Mouse (Mus musculus): ENCODE measurements around the gene Ppan. TPM values are rescaled to one million over a fixed set of nuclear protein-coding genes. Genes with fewer than 3 reads are reported as not detected.
A peak's percentile ranks its signal among the peaks of the same experiment; 100 is the strongest.

Ppan gene
- total RNA-seq, 1 experiment from 2014 or later, result 137 TPM

DNA sequence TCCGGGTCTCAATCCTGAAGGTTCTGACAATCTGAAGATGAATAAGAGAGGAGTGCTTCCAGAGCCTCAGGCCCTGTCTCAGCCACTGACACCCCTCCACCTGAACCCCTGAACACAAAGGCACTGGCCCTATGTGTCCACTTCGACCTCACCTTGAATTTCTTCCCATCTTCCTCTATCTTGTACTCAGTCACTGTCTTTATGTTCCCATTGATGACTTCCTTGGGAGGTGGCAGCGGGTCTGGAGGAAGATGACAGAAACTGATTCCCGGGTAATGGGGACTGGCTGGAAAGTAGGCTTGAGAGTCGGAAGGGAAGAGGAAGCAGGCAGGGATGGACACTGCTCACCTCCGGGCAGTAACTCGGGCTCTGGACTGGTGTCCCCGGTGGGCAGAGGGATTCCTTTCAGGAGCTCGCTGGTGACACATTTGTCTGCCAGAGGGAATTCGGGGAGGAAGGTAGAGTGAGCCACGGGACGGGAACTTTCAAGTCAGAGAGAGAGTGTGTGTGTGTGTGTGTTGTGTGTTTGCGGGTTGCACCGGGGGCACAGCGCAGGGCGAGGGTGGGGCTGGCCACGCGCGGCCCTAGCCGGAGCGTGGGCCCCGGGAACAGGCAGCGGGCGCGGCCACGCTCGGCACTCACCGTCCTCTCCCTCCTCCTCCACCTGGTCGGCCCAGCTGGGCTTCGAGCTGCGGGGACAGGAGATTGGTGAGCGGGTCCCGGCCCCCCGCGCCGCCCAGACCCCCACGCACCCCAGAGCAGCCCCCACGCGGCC lies 9.9 kb downstream of the Ppan start:
- no peak for ATAC-seq (replicated peaks in 1 of 2; ENCODE audit: insufficient read depth in 1 of 2, low FRiP score in 2 of 2, low TSS enrichment in 1 of 2, low read depth in 1 of 2, poor library complexity in 2 of 2, severe bottlenecking in 2 of 2)

DNA sequence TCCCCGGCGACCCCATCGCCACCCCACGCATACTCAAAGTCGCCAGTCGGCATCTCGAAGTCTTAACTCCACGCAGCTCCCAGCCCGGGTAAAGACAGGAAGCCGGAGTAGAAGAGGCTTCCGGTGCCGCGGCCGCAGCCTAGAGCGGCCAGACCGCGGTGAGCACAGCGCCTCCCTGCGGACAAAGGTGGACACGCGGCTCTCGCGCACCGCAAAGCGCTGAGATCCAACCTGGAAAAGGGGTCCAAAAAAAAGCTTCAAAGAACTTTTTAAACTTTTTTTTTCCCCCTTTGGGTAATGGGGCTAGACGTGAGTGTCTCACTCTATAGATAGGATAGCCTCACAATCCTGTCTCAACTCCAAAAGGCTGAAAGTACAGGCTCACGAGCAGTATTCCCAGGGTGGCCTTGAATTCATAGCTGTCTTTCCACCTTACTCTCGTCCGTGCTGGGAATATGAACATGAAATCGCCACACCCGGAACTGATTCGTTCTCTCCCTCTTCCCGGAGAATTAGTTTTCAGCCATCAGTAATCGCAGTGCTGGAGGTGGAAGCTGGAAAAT lies 10.6 kb downstream of the Ppan start, which contains the start of gene Eif3g:
Gene Eif3g (minus strand): TSS at position 113 of the 563 bp plus-strand sequence.
- peak; percentile 69 to 81 for ATAC-seq (replicated peaks in 1 of 2; ENCODE audit: insufficient read depth in 1 of 2, low FRiP score in 2 of 2, low TSS enrichment in 1 of 2, low read depth in 1 of 2, poor library complexity in 2 of 2, severe bottlenecking in 2 of 2)

DNA sequence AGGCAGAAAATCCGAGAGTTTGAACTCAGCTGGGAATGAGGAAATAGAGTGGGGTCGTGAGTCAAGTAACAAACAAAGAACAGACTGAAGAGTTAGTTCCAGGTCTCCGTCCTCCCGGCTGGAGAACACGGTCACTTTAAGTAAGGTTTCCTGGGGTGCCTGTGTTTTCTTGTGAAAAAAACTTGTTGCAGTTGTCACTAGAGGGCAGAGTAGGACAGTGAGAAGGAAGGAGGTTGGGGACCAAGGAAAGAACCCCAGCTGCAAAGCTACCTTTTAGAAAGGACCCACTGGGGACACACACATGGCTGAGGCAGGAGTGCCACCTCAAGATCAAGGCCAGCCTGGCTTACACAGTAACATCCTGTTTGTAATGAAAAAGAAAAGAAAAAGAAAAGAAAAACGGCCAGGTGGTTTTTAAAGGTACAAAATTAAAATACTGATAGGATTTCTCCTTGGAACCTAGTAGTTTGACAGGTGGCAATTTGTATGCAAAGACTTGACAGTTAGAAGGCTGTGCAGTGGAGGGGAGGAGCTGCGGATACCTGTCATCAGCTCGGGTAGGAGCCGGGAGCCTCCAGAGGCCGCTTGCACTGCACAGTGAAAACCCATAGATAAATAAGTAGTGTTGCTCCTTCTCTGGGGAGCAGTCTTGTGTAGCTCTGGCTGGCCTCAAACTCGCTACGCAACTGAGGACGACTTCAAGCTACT lies 13.6 kb downstream of the Ppan start:
- peak; percentile 47 to 54 for ATAC-seq (replicated peaks in 1 of 2; ENCODE audit: insufficient read depth in 1 of 2, low FRiP score in 2 of 2, low TSS enrichment in 1 of 2, low read depth in 1 of 2, poor library complexity in 2 of 2, severe bottlenecking in 2 of 2)

DNA sequence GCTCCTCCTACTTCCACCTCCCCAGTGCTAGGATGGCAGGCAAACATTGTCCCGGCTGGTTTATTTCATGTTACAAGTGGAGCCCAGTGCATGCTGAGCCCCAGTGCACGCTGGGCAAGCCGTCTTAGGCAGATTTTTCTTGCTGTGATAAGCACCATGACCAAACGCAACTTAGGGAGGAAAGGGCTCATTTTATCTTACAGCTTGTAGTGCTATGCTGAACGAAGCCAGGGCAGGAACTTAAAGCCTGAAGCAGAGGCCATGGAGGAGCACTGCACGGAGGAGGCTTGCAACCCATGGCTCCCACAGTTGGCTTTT lies 14.2 kb downstream of the Ppan start:
- ATAC-seq (replicated peaks in 1 of 2; ENCODE audit: insufficient read depth in 1 of 2, low FRiP score in 2 of 2, low TSS enrichment in 1 of 2, low read depth in 1 of 2, poor library complexity in 2 of 2, severe bottlenecking in 2 of 2), result 0 out of 4 replicates have a peak, but pooled peaks of 1 of the 2 experiments have one; percentile 9

DNA sequence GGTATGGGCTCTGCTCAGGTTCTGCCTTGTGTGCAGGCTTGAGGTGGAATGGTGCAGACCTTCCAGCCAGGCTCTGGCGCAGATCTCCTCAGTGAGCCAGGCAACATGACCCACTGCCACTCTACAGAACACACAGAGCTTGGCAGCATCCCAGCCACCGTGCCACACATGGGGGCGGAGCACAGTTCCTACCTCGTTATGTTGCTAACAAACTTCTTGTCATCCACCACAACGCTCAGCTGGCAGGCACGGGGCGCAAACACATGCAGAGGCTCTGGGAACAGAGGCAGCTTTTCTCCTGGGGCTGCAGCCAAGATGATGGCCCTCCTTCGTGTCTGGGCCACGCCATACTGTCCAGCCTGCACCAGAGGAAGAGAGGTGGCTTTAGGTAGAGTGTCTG lies 22.0 kb downstream of the Ppan start:
- no peak for ATAC-seq (replicated peaks in 1 of 2; ENCODE audit: insufficient read depth in 1 of 2, low FRiP score in 2 of 2, low TSS enrichment in 1 of 2, low read depth in 1 of 2, poor library complexity in 2 of 2, severe bottlenecking in 2 of 2)

GRCm38 (mm10) chr9:20916160-20916559 lies 28.2 kb downstream of the Ppan start:
- peak; percentile 32 to 55; a peak in 1 of 4 replicates for ATAC-seq (replicated peaks in 1 of 2; ENCODE audit: insufficient read depth in 1 of 2, low FRiP score in 2 of 2, low TSS enrichment in 1 of 2, low read depth in 1 of 2, poor library complexity in 2 of 2, severe bottlenecking in 2 of 2)

DNA sequence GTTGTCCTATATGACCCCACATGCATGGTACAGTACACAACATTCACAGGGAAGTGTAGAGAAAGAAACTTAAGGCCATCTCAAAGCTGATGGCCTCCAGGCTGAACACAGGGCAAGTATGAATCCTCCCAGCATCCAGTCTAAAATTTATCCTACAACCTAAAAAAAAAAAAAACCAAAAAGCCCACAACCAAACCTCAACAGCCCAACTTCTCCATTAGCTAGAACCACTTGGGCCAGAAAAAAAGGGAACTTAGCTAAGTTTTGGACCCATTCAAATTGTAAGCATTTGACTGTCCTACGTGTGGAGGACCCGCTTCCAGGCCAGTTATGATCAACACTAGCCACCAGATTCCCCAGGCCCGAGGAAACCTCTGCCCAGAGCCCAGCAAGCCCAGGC lies 35.3 kb downstream of the Ppan start:
- ATAC-seq (replicated peaks in 1 of 2; ENCODE audit: insufficient read depth in 1 of 2, low FRiP score in 2 of 2, low TSS enrichment in 1 of 2, low read depth in 1 of 2, poor library complexity in 2 of 2, severe bottlenecking in 2 of 2), result no peak

Other genes starting within 250 kb of the Ppan start
- gene Ubl5, start 245.3 kb upstream of the Ppan start, total RNA-seq (2017), result 63.3 and 185 TPM in 2 replicates
- gene Fbxl12, start 243.4 kb upstream of the Ppan start, total RNA-seq (2017), result 5.3 and 5.7 TPM in 2 replicates
- 8.9 and 13.4 TPM in 2 replicates for gene Pin1, start 236.1 kb upstream of the Ppan start, total RNA-seq (2017)
- not detected in 2 replicates for gene Olfm2, start 141.8 kb upstream of the Ppan start, total RNA-seq (2017)
- gene Col5a3, start 73.1 kb upstream of the Ppan start, total RNA-seq (2017), result not detected in 2 replicates
- gene Rdh8, start 69.7 kb upstream of the Ppan start, total RNA-seq (2017), result not detected in 2 replicates
- 41.5 and 74.4 TPM in 2 replicates for gene A230050P20Rik, start 19.5 kb upstream of the Ppan start, total RNA-seq (2017)
- gene Angptl6, start 8.4 kb upstream of the Ppan start, total RNA-seq (2017), result 0.79 and 0.88 TPM in 2 replicates
- 128 and 177 TPM in 2 replicates for gene Eif3g, start 10.4 kb downstream of the Ppan start, total RNA-seq (2017)
- gene Dnmt1, start 71.7 kb downstream of the Ppan start, total RNA-seq (2017), result 198 and 242 TPM in 2 replicates
- 1.9 and 2.2 TPM in 2 replicates for gene S1pr2, start 88.6 kb downstream of the Ppan start, total RNA-seq (2017)
- gene Mrpl4, start 114.6 kb downstream of the Ppan start, total RNA-seq (2017), result 26.6 and 35.2 TPM in 2 replicates
- gene Icam1, start 127.8 kb downstream of the Ppan start, total RNA-seq (2017), result 36.2 and 44.7 TPM in 2 replicates
- 3.0 and 7.9 TPM in 2 replicates for gene Icam4, start 141.2 kb downstream of the Ppan start, total RNA-seq (2017)
- gene Icam5, start 143.9 kb downstream of the Ppan start, total RNA-seq (2017), result not detected in 2 replicates
- not detected in 2 replicates for gene Zglp1, start 178.9 kb downstream of the Ppan start, total RNA-seq (2017)
- 0.44 TPM in 1 of 2 replicates, not detected in the other for gene Gm49373, start 184.9 kb downstream of the Ppan start, total RNA-seq (2017)
- gene Fdx1l, start 185.4 kb downstream of the Ppan start, total RNA-seq (2017), result 33.6 and 45.2 TPM in 2 replicates
- 3.3 and 13.1 TPM in 2 replicates for gene Gm38431, start 203.8 kb downstream of the Ppan start, total RNA-seq (2017)
- 13.1 and 23.3 TPM in 2 replicates for gene Raver1, start 203.8 kb downstream of the Ppan start, total RNA-seq (2017)
- gene Tyk2, start 243.1 kb downstream of the Ppan start, total RNA-seq (2017), result 12.2 and 19.4 TPM in 2 replicates

Measured in hematopoietic stem cell, adult 5-6 weeks (primary cell).